Mouse (Mus musculus): ENCODE data around the gene Mn1.

GRCm38 (mm10) chr5:111368576-111368975 is 48.6 kb upstream of the Mn1 start:
- TF ChIP-seq MYOG (IDR thresholded peaks at IDR 0.05; ENCODE audit: control insufficient read depth in 1 of 3, insufficient read depth in 1 of 3, insufficient read length in 2 of 3, low read depth in 2 of 3) (no peak), POLR2A (IDR thresholded peaks at IDR 0.05; ENCODE audit: insufficient read length, low read depth) (no peak), USF1 (IDR thresholded peaks at IDR 0.05; ENCODE audit: low read depth) (no peak), REST (IDR thresholded peaks at IDR 0.05; ENCODE audit: insufficient read depth, insufficient read length) (no peak), MAX (IDR thresholded peaks at IDR 0.05; ENCODE audit: low read depth) (no peak), TCF3 (IDR thresholded peaks at IDR 0.05; ENCODE audit: insufficient read length, low read depth) (no peak), MYOD1 (IDR thresholded peaks at IDR 0.05; ENCODE audit: control insufficient read depth in 1 of 3, insufficient read length in 2 of 3, low read depth in 2 of 3) (no peak), E2F4 (IDR thresholded peaks at IDR 0.05; ENCODE audit: insufficient read depth) (no peak)
